Mouse (Mus musculus): ENCODE data around the gene D930007J09Rik. TPM values are rescaled to one million over a fixed set of nuclear protein-coding genes. Genes with fewer than 3 reads are reported as not detected.

The D930007J09Rik gene
- polyA plus RNA-seq (2014; fragmentation: Nextera tagmentation; extraction: Ambion mirVana) = not detected in 2 replicates

DNA sequence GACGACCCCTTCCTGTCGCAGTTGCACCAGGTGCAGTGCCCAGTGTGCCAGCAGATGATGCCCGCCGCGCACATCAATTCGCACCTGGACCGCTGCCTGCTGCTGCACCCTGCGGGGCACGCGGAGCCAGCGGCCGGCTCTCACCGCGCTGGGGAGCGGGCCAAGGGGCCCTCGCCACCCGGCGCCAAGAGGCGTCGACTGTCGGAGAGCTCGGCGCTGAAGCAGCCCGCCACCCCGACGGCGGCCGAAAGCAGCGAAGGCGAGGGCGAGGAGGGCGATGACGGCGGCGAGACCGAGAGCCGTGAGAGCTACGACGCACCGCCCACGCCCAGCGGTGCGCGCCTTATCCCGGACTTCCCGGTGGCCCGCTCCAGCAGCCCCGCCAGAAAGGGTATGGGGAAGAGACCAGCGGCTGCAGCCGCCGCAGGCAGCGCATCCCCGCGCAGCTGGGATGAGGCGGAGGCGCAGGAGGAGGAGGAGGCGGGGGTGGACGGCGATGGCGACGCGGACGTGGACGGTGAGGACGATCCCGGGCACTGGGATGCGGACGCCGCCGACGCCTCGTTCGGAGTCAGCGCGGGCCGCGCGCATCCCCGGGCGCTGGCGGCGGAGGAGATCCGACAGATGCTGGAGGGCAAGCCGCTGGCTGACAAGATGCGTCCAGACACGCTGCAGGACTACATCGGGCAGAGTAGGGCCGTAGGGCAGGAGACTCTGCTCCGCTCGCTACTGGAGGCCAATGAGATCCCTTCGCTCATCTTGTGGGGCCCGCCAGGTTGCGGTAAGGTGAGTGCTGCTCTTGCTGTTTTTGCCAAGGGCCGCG lies at the start of gene D930007J09Rik:
D930007J09Rik (minus strand) TSS at position 591 of the 823 bp plus-strand sequence.
- peak within 1 kb of the TSS; percentile 82 for H3K4me2 ChIP-seq (ENCODE audit: low read length)
- ATAC-seq (peak; percentile 4), DNase-seq (ENCODE audit: low spot score) (peak; percentile 52)
- peaks cover 15% of the 10 kb centered on the region for H3K4me1 ChIP-seq (ENCODE audit: control insufficient read depth, insufficient read depth, low read length)
- WGBS = under 1% methylated on average over 93 of the region's 95 CpGs
- peaks cover 15% of the 10 kb centered on the region for H3K36me3 ChIP-seq (ENCODE audit: control insufficient read depth, insufficient read depth, low read length)
- H3K9me3 ChIP-seq (replicated peaks; ENCODE audit: control insufficient read depth, low read length) = no peaks in the 10 kb centered on the region
- H3K9ac ChIP-seq (ENCODE audit: low read length) = peak within 1 kb of the TSS; percentile 84
- peak within 1 kb of the TSS; percentile 82 for H3K27ac ChIP-seq (ENCODE audit: low read depth, low read length)
- no peaks in the 10 kb centered on the region for H3K27me3 ChIP-seq (replicated peaks; ENCODE audit: control insufficient read depth, insufficient read depth, low read length)
- H3K4me3 ChIP-seq (ENCODE audit: low read depth, low read length) = peak within 1 kb of the TSS; percentile 90

GRCm38 (mm10) chr13:32851967-32852366 lies 49.3 kb upstream of the D930007J09Rik start:
- Histone ChIP-seq H3K9me3 (replicated peaks; ENCODE audit: control insufficient read depth, low read length) (no peaks in the 10 kb centered on the region), H3K4me3 (ENCODE audit: low read depth, low read length) (no peak overlapping the region), H3K9ac (ENCODE audit: low read length) (no peak overlapping the region), H3K4me1 (ENCODE audit: control insufficient read depth, insufficient read depth, low read length) (no peaks in the 10 kb centered on the region), H3K4me2 (ENCODE audit: low read length) (no peak overlapping the region), H3K27me3 (replicated peaks; ENCODE audit: control insufficient read depth, insufficient read depth, low read length) (no peaks in the 10 kb centered on the region), H3K36me3 (ENCODE audit: control insufficient read depth, insufficient read depth, low read length) (no peaks in the 10 kb centered on the region), H3K27ac (ENCODE audit: low read depth, low read length) (no peak overlapping the region)
- ATAC-seq (peak; percentile 79), DNase-seq (ENCODE audit: low spot score) (peak; percentile 72)
- 14% methylated on average over 7 of the region's 7 CpGs for WGBS

DNA sequence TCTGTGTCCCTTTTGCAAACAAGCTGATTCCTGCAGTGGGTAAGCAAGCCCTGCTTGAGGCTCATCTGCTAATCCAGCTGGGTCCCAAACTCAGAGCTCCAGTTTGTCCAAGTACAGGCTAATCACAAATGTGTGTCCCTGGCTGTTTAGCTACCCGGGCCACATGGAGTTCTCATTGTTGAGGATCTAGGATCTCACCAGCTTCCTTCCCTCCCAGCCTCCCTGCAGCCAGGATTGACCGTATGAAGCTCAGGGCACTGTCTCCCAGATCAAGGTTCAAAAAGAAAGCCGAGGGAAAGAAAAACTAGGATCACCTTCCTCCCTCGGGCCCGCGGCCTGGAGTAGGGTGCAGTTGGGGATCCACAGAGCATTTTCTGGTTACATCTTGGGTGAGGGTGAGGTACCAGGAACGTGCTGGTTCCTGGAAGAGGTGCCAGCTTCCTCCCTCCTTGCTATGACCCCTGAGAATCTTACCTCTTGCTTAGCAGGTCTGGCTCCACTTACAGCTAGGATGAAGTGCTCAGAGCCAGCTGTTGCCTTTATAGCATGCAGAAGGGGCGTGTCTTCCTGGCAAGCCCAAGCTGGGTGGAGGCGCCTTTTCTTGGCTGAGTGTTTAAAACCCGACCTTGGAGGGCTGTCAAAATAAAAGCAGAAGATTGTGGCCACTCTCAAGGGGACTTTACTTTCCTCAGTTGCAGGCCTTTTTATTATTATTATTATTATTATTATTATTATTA lies 48.2 kb upstream of the D930007J09Rik start, which contains the start of gene Serpinb1a:
Serpinb1a (minus strand) TSS at position 518 of the 737 bp plus-strand sequence.
- no peak for ATAC-seq
- Histone ChIP-seq H3K36me3 (ENCODE audit: control insufficient read depth, insufficient read depth, low read length) (no peaks in the 10 kb centered on the region), H3K9ac (ENCODE audit: low read length) (no peak within 1 kb of the TSS), H3K4me2 (ENCODE audit: low read length) (no peak within 1 kb of the TSS), H3K9me3 (replicated peaks; ENCODE audit: control insufficient read depth, low read length) (no peaks in the 10 kb centered on the region), H3K4me1 (ENCODE audit: control insufficient read depth, insufficient read depth, low read length) (no peaks in the 10 kb centered on the region), H3K4me3 (ENCODE audit: low read depth, low read length) (no peak within 1 kb of the TSS), H3K27ac (ENCODE audit: low read depth, low read length) (no peak within 1 kb of the TSS), H3K27me3 (replicated peaks; ENCODE audit: control insufficient read depth, insufficient read depth, low read length) (no peaks in the 10 kb centered on the region)
- 70% methylated on average over 10 of the region's 10 CpGs for WGBS
- no peak for DNase-seq (ENCODE audit: low spot score)

- Histone ChIP-seq H3K4me2 (ENCODE audit: low read length) (no peak overlapping the region), H3K9me3 (replicated peaks; ENCODE audit: control insufficient read depth, low read length) (no peaks in the 10 kb centered on the region), H3K27ac (ENCODE audit: low read depth, low read length) (no peak overlapping the region), H3K4me1 (ENCODE audit: control insufficient read depth, insufficient read depth, low read length) (no peaks in the 10 kb centered on the region), H3K27me3 (replicated peaks; ENCODE audit: control insufficient read depth, insufficient read depth, low read length) (no peaks in the 10 kb centered on the region), H3K9ac (ENCODE audit: low read length) (no peak overlapping the region), H3K4me3 (ENCODE audit: low read depth, low read length) (no peak overlapping the region), H3K36me3 (ENCODE audit: control insufficient read depth, insufficient read depth, low read length) (no peaks in the 10 kb centered on the region)
- DNase-seq (ENCODE audit: low spot score) (no peak), ATAC-seq (no peak)
- 80% methylated on average over 1 of the region's 1 CpGs for whole genome bisulfite sequencing
Measured at GRCm38 (mm10) chr13:32850156-32850555, 47.5 kb upstream of the D930007J09Rik start.

GRCm38 (mm10) chr13:32849531-32850123 lies 47.0 kb upstream of the D930007J09Rik start:
- no peaks in the 10 kb centered on the region for H3K27me3 ChIP-seq (replicated peaks; ENCODE audit: control insufficient read depth, insufficient read depth, low read length)
- no peaks in the 10 kb centered on the region for H3K4me1 ChIP-seq (ENCODE audit: control insufficient read depth, insufficient read depth, low read length)
- H3K4me2 ChIP-seq (ENCODE audit: low read length) = no peak overlapping the region
- H3K36me3 ChIP-seq (ENCODE audit: control insufficient read depth, insufficient read depth, low read length) = no peaks in the 10 kb centered on the region
- ATAC-seq (no peak), DNase-seq (ENCODE audit: low spot score) (no peak)
- no peak overlapping the region for H3K27ac ChIP-seq (ENCODE audit: low read depth, low read length)
- no peaks in the 10 kb centered on the region for H3K9me3 ChIP-seq (replicated peaks; ENCODE audit: control insufficient read depth, low read length)
- H3K4me3 ChIP-seq (ENCODE audit: low read depth, low read length) = no peak overlapping the region
- no peak overlapping the region for H3K9ac ChIP-seq (ENCODE audit: low read length)

- 77% methylated on average over 4 of the region's 4 CpGs for WGBS
- ATAC-seq = no peak
- Histone ChIP-seq H3K27me3 (replicated peaks; ENCODE audit: control insufficient read depth, insufficient read depth, low read length) (no peaks in the 10 kb centered on the region), H3K4me1 (ENCODE audit: control insufficient read depth, insufficient read depth, low read length) (no peaks in the 10 kb centered on the region), H3K4me3 (ENCODE audit: low read depth, low read length) (no peak overlapping the region), H3K4me2 (ENCODE audit: low read length) (no peak overlapping the region), H3K9me3 (replicated peaks; ENCODE audit: control insufficient read depth, low read length) (no peaks in the 10 kb centered on the region), H3K27ac (ENCODE audit: low read depth, low read length) (no peak overlapping the region), H3K9ac (ENCODE audit: low read length) (no peak overlapping the region), H3K36me3 (ENCODE audit: control insufficient read depth, insufficient read depth, low read length) (no peaks in the 10 kb centered on the region)
- no peak for DNase-seq (ENCODE audit: low spot score)
Measured at GRCm38 (mm10) chr13:32849092-32849491, 46.4 kb upstream of the D930007J09Rik start.

GRCm38 (mm10) chr13:32846221-32846620 lies 43.6 kb upstream of the D930007J09Rik start:
- no peak for ATAC-seq

GRCm38 (mm10) chr13:32841349-32841748 lies 38.7 kb upstream of the D930007J09Rik start:
- 90% methylated on average over 3 of the region's 3 CpGs for WGBS
- Histone ChIP-seq H3K27ac (ENCODE audit: low read depth, low read length) (no peak overlapping the region), H3K9me3 (replicated peaks; ENCODE audit: control insufficient read depth, low read length) (no peaks in the 10 kb centered on the region), H3K9ac (ENCODE audit: low read length) (no peak overlapping the region), H3K36me3 (ENCODE audit: control insufficient read depth, insufficient read depth, low read length) (no peaks in the 10 kb centered on the region), H3K27me3 (replicated peaks; ENCODE audit: control insufficient read depth, insufficient read depth, low read length) (no peaks in the 10 kb centered on the region), H3K4me3 (ENCODE audit: low read depth, low read length) (no peak overlapping the region), H3K4me2 (ENCODE audit: low read length) (no peak overlapping the region), H3K4me1 (ENCODE audit: control insufficient read depth, insufficient read depth, low read length) (no peaks in the 10 kb centered on the region)
- no peak for DNase-seq (ENCODE audit: low spot score)
- ATAC-seq = no peak

More at GRCm38 (mm10) chr13:32846221-32846620, 43.6 kb upstream of the D930007J09Rik start:
- H3K4me2 ChIP-seq (ENCODE audit: low read length) = no peak overlapping the region
- no peak overlapping the region for H3K27ac ChIP-seq (ENCODE audit: low read depth, low read length)
- no peak overlapping the region for H3K9ac ChIP-seq (ENCODE audit: low read length)
- no peak for DNase-seq (ENCODE audit: low spot score)
- no peaks in the 10 kb centered on the region for H3K9me3 ChIP-seq (replicated peaks; ENCODE audit: control insufficient read depth, low read length)
- H3K36me3 ChIP-seq (ENCODE audit: control insufficient read depth, insufficient read depth, low read length) = no peaks in the 10 kb centered on the region
- no peak overlapping the region for H3K4me3 ChIP-seq (ENCODE audit: low read depth, low read length)
- H3K4me1 ChIP-seq (ENCODE audit: control insufficient read depth, insufficient read depth, low read length) = no peaks in the 10 kb centered on the region
- no peaks in the 10 kb centered on the region for H3K27me3 ChIP-seq (replicated peaks; ENCODE audit: control insufficient read depth, insufficient read depth, low read length)

Measured in forebrain, embryonic 14.5 days (tissue).